Mouse (Mus musculus): Measurements from ENCODE around the gene Ccnjl.

Ccnjl gene

DNA sequence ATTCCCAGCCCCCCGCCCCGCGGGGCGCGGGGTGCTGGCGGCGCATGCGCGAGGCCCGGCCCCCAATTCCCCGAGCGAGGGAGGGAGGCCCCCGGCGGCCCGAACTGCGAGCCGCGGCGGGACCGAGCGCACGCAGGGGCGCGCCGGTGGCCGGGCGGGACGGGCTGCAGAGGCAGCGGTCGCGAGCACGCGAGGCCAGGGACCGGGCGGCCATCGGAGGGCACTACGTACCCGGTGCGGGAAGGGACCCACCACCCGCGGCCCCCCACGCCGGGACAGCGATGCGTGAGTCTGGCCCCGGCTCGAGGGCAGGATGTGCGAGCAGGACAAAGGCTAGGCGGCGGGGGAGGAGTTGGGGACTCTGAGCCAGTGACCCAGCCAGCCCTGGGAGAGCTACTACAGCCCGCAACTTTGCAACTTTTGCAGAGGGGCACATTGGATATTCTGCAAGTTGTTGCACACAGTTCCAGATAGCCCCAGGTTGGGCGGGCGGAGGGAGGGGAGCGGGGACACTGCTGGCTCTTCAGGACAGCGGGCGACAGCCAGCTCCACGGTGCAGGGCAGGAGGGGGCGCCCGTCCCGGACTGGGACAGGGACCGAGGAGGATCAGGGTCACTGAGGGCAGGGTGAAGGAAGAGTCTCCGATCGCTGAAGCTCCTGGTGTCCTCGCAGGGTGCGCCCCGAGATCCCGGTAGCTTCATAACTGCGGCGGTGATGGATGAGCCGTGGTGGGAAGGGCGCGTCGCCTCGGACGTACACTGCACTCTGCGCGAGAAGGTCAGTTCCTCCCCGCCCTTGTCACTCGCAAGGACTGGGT is at the start of gene Ccnjl:
Gene Ccnjl (plus strand): TSS at position 102 of the 817 bp plus-strand sequence.
- DNase-seq (ENCODE audit: low spot score in 2 of 2) = peak; percentile 31 to 39

DNA sequence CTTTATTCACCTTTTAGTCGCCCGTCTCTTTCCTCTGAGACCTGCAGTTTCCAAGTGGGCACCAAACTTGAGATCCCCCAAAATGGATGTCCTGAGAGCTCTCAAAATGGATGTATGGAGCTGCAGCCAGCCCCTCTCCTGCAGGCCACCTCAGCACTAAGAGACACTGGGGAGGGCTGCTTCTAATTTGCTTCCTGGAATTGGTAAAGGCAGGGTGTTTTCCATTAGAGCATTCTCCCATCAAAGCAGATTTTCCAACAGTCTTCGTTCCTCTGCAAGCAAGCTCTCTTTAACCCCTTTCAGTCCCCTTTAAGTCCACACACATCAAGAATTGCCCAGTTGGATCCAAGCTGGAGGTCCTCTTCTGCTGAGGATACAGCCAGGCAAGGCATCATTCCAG is 49.2 kb upstream of the Ccnjl start:
- no peak for DNase-seq (ENCODE audit: low spot score in 2 of 2)

DNA sequence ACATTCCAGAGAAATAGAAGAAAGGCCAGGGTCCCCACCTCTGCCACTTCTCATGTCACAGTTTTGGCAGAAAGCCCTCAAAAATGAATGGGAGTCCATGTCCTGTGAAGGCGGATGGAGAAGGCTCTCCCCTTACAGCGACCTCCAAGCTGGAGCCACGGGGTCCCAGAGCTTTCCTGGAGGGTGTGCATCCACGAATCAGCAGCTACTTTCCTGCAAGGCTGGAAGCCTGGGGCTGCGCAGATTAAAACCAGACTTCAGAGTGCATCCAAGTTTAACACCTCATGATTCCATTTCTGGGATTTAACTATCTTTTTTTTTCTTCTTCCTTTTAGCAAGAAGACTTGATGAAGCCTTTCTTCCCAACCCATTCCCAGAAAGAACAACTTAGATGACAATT is 48.0 kb upstream of the Ccnjl start:
- no peak for DNase-seq (ENCODE audit: low spot score in 2 of 2)

DNA sequence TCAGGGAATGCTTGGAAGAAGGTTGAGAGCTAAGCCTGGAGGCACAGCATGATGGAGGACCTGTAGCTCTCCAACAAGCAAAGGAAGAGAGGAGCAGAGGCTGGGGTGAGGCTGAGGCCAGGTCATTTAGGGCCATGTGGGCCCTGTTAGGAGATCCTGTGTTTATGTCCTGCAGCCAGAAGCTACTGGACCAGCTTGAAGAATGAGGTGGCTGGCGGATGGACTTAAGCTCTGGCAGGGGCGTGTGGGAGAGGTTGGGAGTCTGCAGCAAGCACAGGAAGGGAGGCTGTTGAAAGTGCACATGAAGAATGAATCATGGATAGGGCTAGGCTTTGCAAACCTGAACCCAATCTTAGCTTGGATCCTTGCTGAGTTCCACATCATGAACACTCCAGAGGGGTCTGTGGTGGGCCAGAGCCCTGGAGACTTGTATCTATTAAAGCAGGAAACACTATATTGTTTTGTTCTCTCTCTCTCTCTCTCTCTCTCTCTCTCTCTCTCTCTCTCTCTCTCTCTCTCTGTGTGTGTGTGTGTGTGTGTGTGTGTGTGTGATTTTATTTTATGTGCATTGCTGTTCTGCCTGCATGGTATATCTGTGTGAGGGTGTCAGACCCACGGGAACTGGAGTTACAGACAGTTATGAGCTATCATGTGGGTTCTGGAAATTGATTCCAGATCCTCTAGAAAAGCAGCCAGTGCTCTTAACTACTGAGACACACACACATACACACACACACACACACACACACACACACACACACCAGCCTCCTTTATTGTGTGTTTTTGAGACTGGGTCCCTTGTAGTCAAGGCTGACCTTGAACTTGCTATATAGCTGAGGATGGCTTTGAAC is 46.7 kb upstream of the Ccnjl start:
- peak in 1 of 2 experiments; percentile 31 for DNase-seq (ENCODE audit: low spot score in 2 of 2)

DNA sequence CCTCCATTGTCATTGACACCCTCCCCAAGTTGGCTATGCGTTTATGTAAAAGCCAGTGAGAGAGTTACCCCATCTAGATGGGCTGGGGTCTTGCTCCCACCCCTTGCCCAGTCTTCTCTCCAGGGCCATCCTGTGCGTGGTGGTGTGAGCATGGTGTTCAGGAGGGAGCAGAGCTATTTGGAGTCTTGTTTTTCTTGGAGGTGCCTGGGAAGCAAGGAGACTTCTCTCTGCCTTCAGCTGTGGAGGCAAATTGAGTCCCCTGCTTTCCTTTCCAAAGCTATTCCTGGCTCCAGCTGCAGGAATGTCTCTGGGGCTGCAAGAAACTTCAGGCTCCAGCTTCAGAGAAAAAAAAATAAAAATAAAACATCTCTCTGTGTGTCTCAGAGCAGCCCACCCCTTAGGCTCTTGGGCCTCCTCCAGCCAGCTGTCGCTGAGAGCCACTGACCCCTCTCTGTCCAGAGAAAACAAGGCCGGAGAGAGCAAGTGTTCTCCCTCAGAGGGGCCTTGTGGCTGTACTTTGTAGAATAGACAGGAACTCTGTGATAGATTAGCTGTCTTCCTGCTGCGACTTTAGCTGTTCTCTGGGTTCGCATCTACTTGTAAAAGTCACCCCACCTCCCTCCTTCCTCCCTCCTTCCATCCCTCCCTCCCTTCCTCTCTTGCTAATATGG is 45.3 kb upstream of the Ccnjl start:
- DNase-seq (ENCODE audit: low spot score in 2 of 2) = no peak

DNA sequence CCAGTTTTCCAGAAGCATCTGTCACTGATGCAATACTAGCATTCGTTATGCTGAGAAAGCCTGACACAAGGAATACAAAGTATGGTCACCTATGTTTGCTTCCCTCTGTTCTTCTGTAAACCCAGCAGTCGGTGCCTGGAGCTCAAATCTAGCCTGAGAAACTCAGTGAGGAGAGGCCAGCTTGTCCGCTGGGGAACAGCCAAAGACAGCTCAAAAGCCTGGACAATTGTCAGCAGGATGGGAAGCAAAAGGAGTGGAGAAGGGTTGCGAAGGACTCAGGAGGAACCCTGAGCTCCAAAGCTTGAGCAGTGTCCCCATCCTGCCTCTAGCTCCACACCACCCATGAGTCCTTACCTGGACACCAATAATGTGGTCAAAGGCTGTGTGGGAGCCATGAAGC is 44.5 kb upstream of the Ccnjl start:
- peak in 1 of 2 experiments; percentile 17 for DNase-seq (ENCODE audit: low spot score in 2 of 2)

DNA sequence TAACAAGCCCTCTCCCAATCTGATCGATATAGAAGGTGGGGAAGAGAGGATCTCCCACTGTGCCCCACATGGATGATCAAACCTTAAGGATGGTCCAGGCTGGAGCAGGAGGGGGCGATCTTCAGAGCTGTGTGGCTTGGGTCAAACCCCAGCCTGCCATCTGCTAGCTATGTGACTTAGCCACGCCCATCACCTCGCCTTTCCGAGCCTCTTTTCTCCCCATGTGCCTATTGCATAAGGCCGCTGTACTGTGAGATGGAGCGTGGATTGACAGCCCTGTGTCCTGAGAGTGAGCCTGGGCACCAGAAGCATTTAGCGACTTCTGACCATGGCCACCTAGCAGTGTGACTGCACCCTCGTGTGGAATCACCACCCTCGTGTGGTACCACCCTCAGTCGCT is 43.9 kb upstream of the Ccnjl start:
- no peak for DNase-seq (ENCODE audit: low spot score in 2 of 2)

DNA sequence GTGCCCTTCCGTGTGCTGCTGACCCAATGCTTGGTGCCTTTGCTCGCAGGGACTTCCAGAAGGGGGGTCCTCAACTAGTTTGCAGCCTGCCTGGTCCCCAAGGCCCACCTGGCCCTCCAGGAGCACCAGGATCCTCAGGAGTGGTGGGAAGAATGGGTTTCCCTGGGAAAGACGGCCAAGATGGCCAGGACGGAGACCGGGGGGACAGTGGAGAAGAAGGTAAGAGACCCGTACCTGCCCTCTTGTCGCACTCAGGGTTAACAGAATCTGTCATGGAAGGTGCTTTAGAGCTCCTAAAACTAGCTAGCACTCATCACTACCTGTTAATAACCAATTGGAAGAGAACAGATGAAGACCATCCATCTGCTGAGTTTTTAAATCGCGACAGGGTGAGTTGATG is 42.7 kb upstream of the Ccnjl start:
- DNase-seq (ENCODE audit: low spot score in 2 of 2) = no peak

DNA sequence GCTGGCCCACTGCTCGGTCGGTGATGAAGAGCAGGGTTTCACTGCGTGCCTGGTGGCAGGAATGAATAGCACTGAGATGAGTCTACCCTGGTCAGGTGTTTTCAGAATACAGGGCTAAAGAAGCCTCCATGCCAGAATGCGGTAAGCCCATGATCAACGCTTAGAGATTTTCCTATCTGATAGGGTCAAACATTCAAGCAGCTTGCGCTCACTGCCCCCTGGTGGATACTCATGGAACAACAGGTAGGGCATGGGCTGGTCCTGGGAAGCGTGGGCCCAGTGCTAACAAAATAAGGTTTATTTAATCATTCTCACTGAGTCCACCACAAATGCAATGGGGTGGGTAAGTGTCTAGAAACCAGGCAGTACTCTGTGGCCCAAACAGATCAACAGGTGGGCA is 35.9 kb upstream of the Ccnjl start:
- peak; percentile 68 to 71 for DNase-seq (ENCODE audit: low spot score in 2 of 2)

DNA sequence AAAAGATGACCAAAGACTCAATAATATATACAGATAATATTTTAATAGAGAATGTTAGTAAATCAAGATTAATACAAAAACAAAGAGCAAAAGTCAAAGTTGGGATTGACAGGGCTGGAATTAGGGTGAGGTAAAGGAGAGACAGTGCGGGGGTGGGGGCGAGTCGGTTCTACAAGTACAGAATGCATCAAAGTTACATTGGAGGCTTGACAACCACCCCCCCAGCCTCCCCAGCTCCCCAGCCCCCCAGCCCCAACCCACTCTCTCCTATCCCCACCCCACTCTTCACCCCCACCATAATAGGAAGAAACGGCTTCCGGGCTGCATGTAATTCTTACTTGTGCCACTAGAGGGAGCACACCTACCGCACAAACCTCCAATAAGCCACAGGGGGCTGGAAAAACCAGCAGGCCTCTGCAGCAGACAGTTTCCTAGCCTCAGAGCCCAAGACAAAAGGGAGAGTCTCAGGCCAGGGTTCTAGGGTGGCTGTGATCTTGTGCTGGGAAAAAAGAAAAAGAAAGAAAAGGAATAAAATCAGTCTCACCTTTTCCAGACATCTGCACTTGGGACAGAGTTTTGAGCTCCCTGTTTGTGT is 34.7 kb upstream of the Ccnjl start:
- DNase-seq (ENCODE audit: low spot score in 2 of 2) = peak; percentile 32 to 50

DNA sequence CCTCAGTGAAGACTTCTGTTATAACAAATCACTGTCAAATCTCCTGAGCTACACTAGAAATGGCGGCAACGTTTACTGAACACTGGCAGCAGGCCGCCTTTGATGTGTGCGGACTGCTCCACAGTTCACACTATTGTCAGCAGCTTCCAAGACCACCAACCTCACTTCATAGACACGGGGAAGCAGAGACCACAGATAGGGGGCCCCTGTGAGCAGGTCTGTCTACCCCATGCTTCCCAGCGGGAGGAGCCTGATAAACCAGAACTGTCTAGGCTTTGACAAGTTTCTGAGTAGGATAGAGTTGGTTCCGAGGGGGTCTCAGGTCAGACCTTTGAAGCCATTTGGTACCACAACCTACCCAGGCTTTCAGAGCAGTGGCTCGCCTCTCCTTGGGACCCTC is 33.5 kb upstream of the Ccnjl start:
- DNase-seq (ENCODE audit: low spot score in 2 of 2) = no peak

DNA sequence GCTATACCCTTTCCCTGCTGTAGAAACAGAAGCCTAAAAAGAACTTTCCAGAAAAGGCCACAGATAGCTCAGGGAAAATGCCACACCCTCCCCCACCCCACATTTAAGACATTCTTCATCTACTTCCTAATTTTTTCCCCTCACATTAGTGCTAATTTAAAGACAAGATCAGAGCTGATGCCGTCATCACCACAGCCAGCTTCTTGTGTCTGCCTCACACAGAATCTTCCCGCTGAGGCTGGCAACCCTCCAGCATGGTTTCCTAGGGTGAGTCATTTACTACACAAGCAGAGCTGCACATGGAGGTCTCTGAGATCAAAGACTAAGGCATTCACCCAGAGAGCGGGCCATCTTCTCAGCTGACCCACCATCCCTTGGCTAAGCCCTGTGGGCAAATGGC is 33.1 kb upstream of the Ccnjl start:
- peak; percentile 38 to 69 for DNase-seq (ENCODE audit: low spot score in 2 of 2)

DNA sequence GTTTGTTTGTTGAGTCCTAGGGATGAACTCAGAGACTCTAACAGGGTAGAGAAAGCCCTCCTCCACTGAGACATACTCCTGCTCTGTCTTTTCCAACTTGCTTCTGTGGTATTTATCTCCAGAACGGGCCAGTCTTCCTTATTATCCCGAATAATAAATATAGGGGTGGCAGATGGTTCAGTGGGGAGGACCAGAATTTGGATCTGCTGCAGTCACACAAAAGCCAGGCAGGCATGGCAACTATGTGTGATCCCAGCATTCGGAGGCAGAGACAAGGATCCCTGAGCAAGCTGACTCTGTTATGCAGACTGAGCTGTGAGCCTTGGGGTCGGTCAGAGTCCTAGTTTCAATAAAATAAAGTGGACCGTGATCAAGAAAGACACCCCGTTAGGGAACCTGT is 27.3 kb upstream of the Ccnjl start:
- no peak for DNase-seq (ENCODE audit: low spot score in 2 of 2)

DNA sequence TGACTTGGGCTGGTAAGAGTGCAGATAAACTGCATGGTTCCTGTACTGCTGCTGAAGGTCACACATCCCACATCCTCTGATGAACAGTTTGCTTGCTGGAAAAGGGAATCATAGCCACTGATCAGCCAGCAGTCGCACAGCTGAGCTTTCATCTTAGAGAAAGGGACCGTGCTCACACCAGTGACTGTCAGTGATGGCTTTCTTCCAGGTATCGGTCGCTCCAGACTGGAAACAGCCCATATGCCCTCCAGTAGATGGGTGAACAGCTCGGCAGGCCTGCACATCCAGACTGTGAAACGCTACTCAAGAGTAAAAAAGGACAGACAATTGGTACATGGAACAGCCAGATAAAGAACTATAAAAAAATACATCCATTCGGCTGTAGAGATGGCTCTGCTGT is 23.4 kb upstream of the Ccnjl start:
- DNase-seq (ENCODE audit: low spot score in 2 of 2) = no peak

DNA sequence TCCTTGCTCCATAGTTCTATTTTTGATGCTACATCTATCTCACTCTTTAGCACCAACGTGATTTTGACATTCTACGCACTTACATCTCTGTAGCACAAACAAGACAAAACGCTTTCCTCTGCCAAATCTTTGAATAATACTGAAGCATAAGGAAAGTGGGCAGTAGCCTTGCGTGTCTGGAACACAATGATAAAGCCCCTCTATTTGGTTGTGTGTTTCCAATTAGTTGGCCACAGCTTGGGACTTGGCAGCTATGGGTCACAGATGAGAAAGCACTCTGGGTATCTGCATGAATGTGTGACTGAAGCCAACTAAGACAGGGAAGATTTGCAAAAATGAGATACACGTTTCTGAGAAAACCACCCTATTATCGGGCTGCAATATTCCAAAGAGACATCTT is 20.6 kb upstream of the Ccnjl start:
- no peak for DNase-seq (ENCODE audit: low spot score in 2 of 2)

DNA sequence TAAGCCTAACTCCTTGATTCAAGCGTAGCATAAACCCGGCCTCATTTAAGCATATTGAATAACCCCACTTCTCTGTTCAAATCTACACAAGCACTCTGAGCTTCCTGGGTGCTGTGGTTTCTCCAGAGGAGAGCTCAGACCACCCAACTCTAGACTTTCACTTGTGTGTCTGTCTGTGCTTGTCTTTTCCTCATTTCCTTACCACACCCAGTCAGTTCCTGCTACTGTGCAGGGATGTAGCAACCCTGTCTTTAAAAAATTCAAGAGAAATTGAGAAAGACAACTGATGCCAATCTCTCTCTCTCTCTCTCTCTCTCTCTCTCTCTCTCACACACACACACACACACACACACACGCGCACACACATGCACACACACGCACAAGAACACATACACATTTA is 18.7 kb upstream of the Ccnjl start:
- DNase-seq (ENCODE audit: low spot score in 2 of 2) = no peak

DNA sequence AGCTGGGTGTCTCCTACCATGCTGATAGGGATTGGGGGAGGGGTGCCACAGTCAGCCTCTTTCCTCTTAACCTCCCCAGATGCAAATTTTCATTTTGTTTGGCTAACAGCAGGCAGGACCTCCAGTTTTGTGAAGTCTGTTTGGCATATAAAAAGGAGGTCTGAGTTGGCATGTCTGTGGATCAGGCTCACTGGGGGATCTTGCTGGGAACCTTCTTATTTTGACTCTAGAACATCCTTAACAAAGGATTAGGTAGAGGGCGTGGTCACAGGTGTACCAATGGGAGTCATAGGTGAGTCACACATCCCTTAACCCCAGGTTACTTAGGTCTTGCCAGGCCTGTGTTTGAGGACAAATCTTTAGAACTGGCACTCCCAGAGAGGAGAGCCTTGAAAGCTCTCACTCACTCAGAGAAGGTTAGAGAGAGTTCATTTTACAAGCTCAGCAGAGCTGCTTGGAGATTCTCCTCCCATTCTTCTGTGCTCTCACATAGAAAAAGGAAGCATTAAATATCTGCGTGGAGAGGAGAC is 15.9 kb upstream of the Ccnjl start:
- no peak for DNase-seq (ENCODE audit: low spot score in 2 of 2)

DNA sequence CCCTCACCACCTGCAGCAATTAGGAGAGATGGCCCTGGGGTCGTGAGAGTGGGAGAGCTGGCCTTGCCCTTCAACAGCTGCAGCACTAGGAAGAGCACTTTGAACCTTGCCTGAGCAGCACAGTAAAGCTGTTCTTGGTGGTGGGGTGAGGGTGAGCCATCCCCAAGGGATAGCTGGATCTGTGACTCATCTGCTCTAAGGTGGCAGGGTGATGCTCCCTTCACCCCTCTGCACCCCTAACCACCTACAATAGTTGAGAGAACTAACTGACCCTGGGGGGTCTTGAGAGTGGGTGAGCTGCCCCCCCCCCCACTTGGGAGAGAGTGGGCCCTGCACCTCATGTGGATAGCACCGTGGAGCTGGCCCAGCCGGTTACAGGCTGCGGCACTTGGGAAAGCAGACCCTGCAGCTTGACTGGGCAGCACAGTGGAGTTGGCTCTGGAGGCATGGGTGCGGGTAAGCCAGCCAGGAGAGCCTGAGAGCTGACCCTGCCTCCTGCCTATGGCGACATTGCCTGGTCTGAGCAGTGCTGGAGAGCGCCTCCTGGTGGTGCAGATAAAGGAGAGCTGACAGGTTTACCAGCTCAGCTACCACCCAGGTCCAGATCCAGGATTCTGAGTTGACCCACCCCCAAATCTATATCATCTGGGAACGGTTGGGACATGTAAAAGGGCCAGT is 12.1 kb upstream of the Ccnjl start:
- DNase-seq (ENCODE audit: low spot score in 2 of 2) = no peak

DNA sequence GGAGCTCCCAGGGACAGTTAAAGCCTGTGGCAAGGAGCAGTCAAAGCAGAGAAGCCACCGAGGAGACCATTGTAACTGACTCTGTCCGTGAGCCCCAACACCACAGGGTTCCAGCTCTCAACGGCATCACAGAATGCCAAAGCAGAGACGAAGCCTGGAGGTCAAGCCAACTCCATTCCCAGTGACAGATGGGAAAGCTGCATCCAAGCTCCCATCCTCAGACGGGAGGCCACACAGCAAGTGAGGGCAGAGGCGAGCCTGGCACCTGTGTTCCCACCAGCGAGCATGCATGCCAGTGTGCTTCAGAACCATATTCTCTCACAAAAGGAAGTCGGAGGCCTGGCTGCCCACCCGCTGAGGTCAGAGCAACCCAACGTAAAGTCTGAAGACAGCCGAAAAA is 10.9 kb upstream of the Ccnjl start:
- no peak for DNase-seq (ENCODE audit: low spot score in 2 of 2)

DNA sequence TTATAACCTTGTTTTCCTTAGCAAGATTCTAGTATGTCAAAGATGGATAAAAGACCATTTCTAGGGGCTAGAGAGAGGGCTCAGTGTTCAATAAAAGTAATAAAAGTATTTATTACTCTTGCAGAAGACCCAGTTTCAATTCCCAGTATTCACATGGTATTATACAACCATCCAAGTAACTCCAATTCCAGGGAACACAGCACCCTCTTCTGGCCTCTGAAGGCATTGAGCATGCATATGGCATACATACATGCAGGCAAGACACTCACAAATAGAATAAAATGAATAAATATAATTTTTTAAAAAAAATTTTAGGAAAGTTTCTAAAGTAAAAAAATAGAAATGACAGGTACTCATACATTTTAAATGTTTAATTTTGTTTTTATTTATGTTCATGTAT is 10.5 kb upstream of the Ccnjl start:
- DNase-seq (ENCODE audit: low spot score in 2 of 2) = no peak

DNA sequence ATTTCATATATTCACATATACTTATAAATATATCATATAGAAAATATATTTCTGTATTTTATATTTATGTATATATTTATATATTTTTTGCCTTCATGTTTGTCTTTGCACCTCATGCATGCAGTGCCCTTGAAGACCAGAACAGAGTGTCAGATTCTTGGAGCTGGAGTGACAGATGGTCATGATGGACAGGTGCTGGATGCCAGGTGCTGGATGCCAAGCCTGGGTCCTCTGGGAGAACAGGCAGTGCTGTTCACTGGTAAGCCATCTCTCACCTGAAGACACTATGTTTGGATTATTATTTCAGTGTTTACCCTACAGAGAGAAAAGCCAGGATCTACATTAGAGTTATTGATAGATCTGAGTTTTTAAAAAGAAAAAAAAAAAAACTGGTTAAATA is 9.8 kb upstream of the Ccnjl start:
- no peak for DNase-seq (ENCODE audit: low spot score in 2 of 2)

Measured in urinary bladder, postnatal 36 days (tissue).